Mouse (Mus musculus): ENCODE results near the gene Scn7a.

The Scn7a gene

GRCm38 (mm10) chr2:66784765-66785164 lies at the start of gene Scn7a:
Scn7a (minus strand) TSS chr2:66784914.
- no peak for DNase-seq (ENCODE audit: low spot score)

GRCm38 (mm10) chr2:66827729-66828128 lies 43.0 kb upstream of the Scn7a start:
- DNase-seq (ENCODE audit: low spot score), result no peak

- no peak for DNase-seq (ENCODE audit: low spot score)
These were observed 35.3 kb upstream of the Scn7a start for GRCm38 (mm10) chr2:66819862-66820559.

- no peak for DNase-seq (ENCODE audit: low spot score)
These were observed 15.0 kb upstream of the Scn7a start for GRCm38 (mm10) chr2:66799676-66800249.

GRCm38 (mm10) chr2:66797493-66797892 lies 12.8 kb upstream of the Scn7a start:
- DNase-seq (ENCODE audit: low spot score), result no peak

GRCm38 (mm10) chr2:66791629-66792028 lies 6.9 kb upstream of the Scn7a start:
- DNase-seq (ENCODE audit: low spot score), result no peak

GRCm38 (mm10) chr2:66780884-66781283 lies 3.8 kb downstream of the Scn7a start:
- no peak for DNase-seq (ENCODE audit: low spot score)

- no peak for DNase-seq (ENCODE audit: low spot score)
These were observed 16.7 kb downstream of the Scn7a start for GRCm38 (mm10) chr2:66767980-66768379.

- no peak for DNase-seq (ENCODE audit: low spot score)
These were observed 19.5 kb downstream of the Scn7a start for GRCm38 (mm10) chr2:66765170-66765569.

- no peak for DNase-seq (ENCODE audit: low spot score)
These were observed 21.8 kb downstream of the Scn7a start for GRCm38 (mm10) chr2:66762905-66763304.

GRCm38 (mm10) chr2:66728002-66728401 lies 56.7 kb downstream of the Scn7a start:
- no peak for DNase-seq (ENCODE audit: low spot score)

GRCm38 (mm10) chr2:66727585-66727974 lies 57.1 kb downstream of the Scn7a start:
- DNase-seq (ENCODE audit: low spot score), result no peak

- DNase-seq (ENCODE audit: low spot score), result no peak
These were observed 57.7 kb downstream of the Scn7a start for GRCm38 (mm10) chr2:66726878-66727584.

GRCm38 (mm10) chr2:66712071-66712470 lies 72.6 kb downstream of the Scn7a start:
- DNase-seq (ENCODE audit: low spot score), result no peak

GRCm38 (mm10) chr2:66692300-66692699 lies 92.4 kb downstream of the Scn7a start:
- DNase-seq (ENCODE audit: low spot score), result no peak

GRCm38 (mm10) chr2:66661988-66662387 lies 122.7 kb downstream of the Scn7a start:
- DNase-seq (ENCODE audit: low spot score), result no peak

GRCm38 (mm10) chr2:66656430-66656829 lies 128.3 kb downstream of the Scn7a start:
- no peak for DNase-seq (ENCODE audit: low spot score)

- no peak for DNase-seq (ENCODE audit: low spot score)
These were observed 129.3 kb downstream of the Scn7a start for GRCm38 (mm10) chr2:66655431-66655830.

GRCm38 (mm10) chr2:66644384-66644783 lies 140.3 kb downstream of the Scn7a start:
- DNase-seq (ENCODE audit: low spot score), result no peak

GRCm38 (mm10) chr2:66634580-66635359 lies 149.9 kb downstream of the Scn7a start, which contains the start of gene Scn9a:
Scn9a (minus strand) TSS chr2:66634962.
- no peak for DNase-seq (ENCODE audit: low spot score)

- no peak for DNase-seq (ENCODE audit: low spot score)
These were observed 152.0 kb downstream of the Scn7a start for GRCm38 (mm10) chr2:66632728-66633127.
